Mouse (Mus musculus) adrenal gland, postnatal 10 days (tissue): Measurements from ENCODE around the gene Usp19. TPM values are rescaled to one million over a fixed set of nuclear protein-coding genes. Genes with fewer than 3 reads are reported as not detected.

Experiments
- DNase-seq: peaks from one replicate; pipeline ENCODE4 v3.0.0; 2021; ENCODE audit warnings: mixed read lengths
- total RNA-seq, 2 experiments: library from RNA; stranded (reverse); gene quantifications; 2 replicates each; pipeline ENCODE4 v1.2.3; 2021

Usp19 gene
- total RNA-seq, 2 experiments from 2014 or later: 124 to 156 TPM

DNA sequence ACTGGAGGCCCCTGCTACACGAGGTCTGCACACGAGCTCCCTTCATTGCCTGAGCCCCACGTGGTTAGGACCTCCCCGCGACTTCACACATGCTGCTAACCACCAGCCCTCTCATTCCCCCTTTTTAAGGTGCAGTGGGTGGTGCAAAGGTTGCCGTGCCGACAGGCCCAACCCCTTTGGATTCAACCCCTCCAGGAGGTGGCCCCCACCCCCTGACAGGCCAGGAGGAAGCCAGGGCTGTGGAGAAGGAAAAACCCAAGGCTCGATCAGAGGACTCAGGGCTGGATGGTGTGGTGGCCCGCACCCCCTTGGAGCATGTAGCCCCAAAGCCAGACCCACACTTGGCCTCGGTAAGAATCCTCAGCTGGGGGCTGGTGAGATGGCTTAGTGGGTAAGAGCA is 4.5 kb downstream of the Usp19 start:
- DNase-seq: no peak

DNA sequence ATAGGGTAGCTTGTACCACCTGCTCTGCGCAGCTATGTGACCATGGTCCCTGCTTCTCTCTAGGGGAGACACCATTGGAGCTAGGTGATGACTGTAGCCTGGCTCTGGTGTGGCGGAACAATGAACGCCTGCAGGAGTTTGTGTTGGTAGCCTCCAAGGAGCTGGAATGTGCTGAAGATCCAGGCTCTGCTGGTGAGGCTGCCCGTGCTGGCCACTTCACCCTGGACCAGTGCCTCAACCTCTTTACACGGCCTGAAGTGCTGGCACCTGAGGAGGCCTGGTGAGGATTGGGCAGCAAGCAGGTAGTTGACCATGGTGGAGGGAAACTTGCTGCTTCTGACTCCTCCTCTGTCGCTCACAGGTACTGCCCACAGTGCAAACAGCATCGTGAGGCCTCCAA is 8.8 kb downstream of the Usp19 start:
- no peak for DNase-seq

DNA sequence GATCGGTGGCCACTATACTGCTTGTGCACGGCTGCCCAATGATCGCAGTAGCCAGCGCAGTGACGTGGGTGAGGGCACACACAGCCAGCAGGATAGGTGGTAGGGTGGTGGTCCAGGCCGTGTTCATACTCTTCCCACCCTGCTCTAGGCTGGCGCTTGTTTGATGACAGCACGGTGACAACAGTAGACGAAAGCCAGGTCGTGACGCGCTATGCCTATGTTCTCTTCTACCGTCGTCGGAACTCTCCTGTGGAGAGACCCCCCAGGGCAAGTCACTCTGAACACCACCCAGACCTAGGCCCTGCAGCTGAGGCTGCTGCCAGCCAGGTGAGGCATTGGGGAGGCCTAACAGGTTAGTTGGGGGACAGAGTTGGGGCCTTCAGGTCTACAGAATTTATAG is 9.5 kb downstream of the Usp19 start:
- DNase-seq: no peak

DNA sequence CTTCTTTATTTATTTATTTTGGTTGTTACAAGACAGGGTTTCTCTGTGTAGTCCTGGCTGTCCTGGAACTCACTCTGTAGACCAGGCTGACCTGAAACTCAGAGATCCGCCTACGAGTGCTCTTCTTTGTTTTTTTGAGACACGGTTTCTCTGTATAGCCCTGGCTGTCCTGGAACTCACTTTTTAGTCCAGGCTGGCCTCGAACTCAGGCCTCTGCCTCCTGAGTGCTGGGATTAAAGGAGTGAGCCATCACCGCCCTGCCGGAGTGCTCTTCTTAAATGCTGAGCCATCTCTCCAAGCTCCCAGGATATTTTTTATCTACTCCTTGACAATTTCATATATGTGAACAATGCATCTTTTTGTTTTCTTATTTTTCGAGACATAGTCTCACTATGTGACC is 16.5 kb downstream of the Usp19 start:
- no peak for DNase-seq

DNA sequence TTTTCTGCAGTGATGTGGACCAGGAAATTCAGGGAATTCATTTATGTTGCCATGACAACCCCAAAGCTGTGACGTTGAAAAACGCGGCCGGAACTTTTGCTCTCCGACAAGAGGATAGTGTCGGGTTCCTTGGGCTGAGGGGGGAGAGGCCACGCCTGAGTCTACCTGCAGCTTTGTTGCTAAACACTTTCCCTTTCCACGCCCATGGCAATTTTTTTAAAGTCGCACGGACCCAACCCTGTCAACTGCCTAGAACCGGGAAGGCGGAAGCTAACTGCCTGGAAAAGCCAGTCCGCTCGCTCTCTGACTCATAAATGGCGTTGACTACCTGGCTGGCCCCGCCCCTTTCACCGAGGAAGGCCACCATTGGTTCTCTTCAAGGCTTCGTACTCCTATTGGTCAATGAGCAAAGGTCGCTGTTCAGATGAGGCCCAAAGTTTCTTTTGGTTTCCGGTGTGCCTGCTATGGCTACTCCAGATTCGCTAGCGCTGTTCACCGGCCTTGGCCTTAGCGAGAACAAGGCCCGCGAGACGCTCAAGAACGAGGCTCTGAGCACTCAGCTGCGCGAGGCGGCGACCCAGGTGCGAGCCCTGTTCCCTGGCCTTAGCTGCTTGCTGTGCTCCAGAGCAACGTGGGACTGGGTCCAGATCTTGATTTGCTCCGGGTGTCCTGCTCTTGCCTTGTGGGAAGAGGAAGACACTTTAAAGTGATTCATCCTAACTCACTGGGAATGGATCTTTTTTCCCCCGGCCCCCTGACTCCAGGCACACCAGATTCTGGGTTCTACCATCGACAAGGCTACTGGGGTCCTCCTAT is 17.4 kb downstream of the Usp19 start, which contains the start of gene Qars:
Gene Qars (plus strand): TSS at position 88 of the 816 bp plus-strand sequence.
- DNase-seq: peak; percentile 95

DNA sequence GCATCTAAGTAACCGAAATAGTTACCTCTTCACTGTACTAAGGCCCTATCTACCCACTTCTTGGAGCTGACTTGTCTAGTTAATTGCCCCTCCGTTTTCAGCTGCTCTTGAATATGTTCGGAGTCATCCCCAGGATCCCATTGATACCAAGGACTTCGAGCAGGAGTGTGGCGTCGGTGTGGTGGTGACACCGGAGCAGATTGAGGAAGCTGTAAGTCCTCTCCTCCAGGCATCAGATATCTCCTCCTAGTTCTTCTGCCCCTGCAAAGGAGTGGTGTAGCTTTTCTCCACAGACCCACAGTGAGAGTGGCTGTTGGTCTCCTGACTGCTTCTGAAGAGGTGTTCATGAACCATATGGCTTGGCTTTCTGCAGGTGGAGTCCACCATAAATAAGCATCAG is 18.4 kb downstream of the Usp19 start:
- DNase-seq: no peak

DNA sequence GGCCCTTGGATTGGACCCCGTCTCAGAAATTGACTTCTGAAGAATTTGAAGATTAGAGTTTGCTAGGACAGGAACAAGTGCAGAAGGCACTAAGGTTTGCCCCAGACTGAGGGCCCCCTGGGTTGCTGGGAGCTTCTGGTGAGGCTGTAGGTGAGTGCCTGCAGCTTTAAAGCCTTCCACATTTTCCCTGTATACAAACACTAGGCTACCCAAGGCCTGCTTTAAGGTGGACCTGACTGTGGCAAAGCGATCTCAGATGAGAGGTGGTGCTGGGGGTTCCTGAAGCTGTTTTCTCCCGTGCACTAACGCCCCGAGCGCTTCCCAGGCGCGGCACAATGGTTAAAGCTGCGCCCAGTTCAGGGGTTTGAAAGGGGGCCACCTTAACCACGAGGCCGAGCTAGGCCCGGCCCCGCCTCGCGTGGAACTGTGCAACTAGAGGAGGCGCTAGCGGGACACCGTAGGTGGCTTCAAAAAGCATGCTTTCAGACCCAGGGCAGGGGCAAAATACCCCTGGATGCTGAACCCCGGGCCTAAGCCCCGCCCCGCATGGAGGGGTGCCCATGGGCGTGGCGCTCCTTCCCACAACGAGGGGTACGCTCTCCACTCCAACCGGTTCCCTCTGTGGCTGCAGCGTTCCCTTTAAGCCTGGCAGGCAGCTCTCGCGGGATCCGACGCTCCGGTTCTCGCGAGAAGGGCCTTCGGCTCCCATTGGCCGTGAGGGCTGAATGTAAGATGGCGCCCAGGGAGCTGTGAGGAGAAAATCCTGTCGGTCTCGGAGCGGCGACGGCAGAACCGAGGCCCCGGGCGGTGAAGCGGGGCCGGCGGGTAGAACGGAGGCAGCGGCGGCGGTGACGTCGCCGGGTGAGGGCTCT is 26.2 kb downstream of the Usp19 start, which contains the start of gene Qrich1:
Gene Qrich1 (plus strand): TSS at position 427 of the 872 bp plus-strand sequence.
- DNase-seq: peak; percentile 95

DNA sequence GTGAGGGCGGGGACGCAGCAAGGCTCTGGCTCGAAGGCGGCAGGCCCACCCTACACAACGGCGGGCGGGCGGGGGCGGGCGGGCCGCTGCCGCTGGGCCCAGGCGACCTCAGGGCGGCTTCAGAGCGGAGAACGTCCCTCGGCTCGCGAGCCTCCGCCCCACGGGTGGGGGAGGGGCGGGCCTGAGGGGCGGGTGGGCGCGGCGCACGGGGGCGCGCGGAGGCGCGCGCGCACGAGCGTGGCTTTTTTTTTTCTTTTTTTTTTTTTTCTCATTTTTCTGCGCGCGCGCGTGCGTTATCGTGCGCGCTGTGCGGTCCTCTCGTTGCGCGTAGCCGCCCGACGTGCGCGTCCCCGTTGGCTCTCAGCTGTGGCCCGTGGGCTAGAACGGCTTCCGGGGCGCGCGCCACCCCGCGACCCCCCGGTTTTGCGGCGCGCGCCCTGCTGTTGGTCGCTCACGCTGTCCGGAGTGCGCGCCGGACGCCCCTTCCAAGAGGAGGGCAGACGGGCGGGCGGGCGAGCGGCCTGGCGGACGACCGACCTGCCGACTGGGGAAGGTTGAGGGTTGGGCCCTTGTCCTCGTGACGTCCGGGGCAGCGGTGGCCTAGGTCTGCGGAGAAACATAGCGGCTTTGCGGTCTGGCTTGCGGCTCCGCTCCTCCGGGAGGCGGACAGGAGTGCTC is 27.0 kb downstream of the Usp19 start:
- DNase-seq: peak; percentile 90

DNA sequence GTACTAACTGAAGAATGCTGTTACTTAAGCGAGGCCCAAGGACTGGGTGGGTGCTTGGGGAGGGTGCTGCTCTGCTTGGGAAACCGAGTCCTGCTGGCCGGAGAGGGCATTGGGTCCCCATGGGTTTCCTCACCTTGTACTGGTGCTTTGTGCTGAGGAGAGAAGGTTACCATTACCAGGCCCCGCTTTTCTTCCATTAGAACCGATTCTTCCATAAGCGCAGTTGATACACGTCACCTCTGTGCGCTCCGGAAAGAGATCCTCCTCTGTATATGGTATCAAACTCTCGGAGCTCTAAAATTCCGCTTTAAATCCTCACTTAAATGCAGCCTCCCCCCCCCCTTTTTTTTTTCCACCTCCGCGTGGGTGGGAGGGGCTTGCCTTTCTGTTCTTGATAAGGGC is 27.5 kb downstream of the Usp19 start:
- no peak for DNase-seq

DNA sequence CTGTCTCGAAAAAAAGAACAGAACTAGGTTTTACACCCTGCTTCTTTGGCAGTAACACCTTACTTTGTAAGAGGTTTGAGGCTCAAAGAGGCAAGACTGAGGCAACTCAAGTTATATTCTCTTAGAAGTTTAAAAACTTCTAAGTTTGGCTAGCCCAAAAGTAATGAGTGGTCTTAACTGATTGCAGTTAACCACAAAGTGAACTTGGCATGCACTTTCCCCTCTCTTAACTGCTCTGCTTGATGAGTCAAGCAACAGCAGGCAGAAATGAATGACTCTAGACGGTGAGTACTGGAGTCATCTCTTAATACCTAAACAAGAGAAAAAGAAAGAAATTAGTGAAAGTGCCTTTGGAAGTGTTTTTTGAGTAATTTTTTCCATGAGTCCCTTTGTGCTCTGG is 31.2 kb downstream of the Usp19 start:
- DNase-seq: no peak

DNA sequence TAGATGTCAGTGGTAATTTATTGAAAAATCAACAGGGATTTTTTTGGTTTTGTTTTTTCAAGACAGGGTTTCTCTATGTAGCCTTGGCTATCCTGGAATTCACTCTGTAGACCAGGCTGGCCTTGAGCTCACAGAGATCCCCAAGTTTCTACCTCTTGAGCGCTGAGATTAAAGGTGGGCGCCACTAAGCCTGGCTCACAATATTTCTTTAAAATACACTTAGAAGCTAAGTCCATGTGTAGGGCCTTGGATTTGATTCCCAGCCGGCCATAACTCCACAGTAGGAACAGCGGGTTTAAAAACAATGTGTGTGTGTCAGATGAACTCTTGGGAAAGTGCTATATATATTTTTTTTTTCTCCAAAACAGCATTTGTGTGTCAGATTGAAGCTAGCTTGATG is 32.9 kb downstream of the Usp19 start:
- DNase-seq: no peak

DNA sequence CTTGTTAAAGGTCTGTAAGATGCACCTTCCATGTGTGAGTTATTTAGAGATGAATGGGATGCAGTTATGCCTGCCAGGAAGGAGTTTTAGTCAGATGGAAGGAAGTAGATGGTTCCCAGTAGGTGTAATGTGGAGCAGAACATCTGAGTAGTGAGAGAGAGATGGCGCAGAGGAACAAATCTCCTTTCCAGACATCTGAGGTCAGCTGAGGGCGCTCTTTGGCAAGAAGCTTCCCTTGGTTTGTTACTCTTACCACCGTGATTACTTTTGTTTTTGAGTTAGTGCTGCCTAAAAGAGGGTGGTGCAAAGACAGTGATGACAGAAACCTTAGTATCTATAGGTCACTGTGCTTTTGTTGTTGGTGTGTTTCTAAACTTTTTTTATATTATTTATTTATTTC is 35.0 kb downstream of the Usp19 start:
- DNase-seq: peak; percentile 37

DNA sequence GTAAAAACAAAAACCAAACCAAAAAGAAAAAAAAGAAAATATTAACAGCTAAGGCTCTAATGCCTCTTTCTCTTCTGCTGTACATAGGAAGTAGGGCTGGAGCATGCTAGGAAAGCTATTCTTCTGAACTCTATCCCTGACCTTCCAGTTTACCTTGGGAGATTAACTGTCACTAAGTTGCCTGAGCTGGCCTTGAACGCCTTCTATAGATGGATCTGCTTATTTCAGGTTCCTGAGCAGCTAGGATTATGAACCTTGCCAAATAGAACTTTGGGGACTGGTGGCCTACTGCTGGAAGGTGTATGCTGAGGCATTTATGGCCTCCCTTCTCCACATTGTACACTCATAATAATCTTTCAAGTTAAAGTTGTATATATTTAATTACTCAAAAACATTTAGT is 40.6 kb downstream of the Usp19 start:
- DNase-seq: no peak

DNA sequence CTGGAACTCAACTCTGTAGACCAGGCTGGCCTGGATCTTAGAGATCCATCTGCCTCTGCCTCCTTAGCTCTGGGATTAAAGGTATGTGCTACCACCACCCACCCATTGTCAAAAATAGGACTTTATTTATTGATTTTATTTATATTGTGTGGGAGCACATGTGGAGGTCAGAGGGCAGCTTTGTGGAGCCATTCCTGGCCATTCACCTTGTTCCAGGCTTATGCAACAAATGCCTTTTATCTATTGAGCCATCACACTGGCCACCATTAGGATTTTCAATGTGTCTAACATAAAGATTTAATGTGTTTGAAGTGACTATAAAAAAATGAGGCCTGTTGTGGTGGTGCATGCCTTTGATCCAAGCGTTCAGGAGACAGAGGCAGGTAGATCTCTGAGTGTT is 41.1 kb downstream of the Usp19 start:
- DNase-seq: no peak

DNA sequence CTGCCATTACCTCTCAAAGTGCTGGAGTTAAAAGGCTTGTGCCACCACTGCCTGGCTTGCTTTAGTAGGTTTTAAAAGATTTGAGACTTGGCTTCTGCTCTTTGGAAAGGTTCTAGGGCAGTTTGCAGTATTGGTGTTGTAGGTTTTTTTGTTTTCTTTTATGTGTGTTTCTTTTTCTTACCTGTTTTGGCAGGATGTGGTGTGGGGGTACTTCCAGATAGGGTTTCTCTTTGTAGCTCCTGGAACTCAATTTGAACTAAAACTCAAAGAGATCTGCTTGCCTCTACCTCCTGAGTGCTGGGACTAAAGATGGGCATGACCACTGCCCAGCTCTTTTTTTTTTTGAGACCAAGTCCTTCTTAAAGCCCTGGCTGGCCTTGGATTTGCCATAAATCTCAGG is 50.4 kb downstream of the Usp19 start:
- DNase-seq: no peak

DNA sequence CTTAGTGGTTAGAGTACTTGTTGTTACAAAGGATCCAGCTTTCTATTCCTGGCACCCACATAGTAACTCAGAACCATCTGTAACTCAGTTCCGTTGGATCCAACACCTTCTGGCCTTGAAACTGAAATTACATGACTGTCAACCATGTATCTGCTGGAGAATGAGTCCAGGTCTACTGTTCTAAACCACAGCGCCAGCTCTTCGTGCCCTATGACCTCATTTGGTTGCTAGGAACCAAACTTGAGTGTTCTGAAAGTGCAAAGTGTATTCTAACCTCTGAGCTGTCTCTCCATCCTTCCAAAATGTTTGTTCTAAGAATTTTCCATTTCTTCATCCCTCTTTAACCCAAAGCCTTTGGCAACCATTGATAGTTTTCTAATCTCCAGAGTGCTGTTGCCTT is 55.6 kb downstream of the Usp19 start:
- no peak for DNase-seq

DNA sequence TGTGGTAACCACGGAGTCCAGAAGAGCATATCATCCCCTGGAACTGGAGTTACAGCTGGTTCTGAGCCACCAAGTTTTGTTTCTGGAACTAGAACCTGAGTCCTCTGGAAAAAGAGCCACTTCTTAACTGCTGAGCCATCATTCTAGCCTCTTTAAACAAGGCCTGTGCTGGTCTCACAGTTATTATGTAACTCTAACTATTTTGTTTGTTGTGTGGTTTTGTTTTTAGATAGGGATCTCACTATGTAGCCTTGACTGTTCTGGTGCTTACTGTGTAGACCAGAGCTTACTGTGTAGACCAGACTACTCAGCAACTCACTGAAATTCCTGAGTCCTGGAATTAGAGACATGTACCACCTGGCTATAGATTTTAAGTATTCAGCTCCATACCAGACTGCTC is 56.5 kb downstream of the Usp19 start:
- DNase-seq: no peak

Other genes with a start within 250 kb of the Usp19 start
- gene Dag1, start 226.6 kb upstream of the Usp19 start, total RNA-seq: 100 to 1,000 TPM; 168 to 192 TPM
- 10 to 100 TPM; 20.2 to 28.6 TPM for gene Nicn1, start 200.2 kb upstream of the Usp19 start, total RNA-seq
- 10 to 100 TPM in 1 of 2 experiments, 1 to 10 TPM in 1; 9.3 to 14.7 TPM for gene Amt, start 193.7 kb upstream of the Usp19 start, total RNA-seq
- gene Rhoa, start 184.5 kb upstream of the Usp19 start, total RNA-seq: 100 to 1,000 TPM; 352 to 357 TPM
- gene Tcta, start 184.4 kb upstream of the Usp19 start, total RNA-seq: 10 to 100 TPM; 28.9 to 36.6 TPM
- gene Gpx1, start 151.7 kb upstream of the Usp19 start, total RNA-seq: 100 to 1,000 TPM; 424 to 480 TPM
- 100 to 1,000 TPM; 101 to 111 TPM for gene Usp4, start 142.7 kb upstream of the Usp19 start, total RNA-seq
- 1 to 10 TPM in 1 of 2 experiments, under 1 TPM in 1; 0.63 to 1.4 TPM for gene 1700102P08Rik, start 97.8 kb upstream of the Usp19 start, total RNA-seq
- gene Ccdc36, start 62.1 kb upstream of the Usp19 start, total RNA-seq: not detected
- gene BC048562, start 54.1 kb upstream of the Usp19 start, total RNA-seq: not detected
- gene Ccdc71, start 30.1 kb upstream of the Usp19 start, total RNA-seq: 10 to 100 TPM; 39.3 to 43.6 TPM
- gene Klhdc8b, start 29.0 kb upstream of the Usp19 start, total RNA-seq: 10 to 100 TPM; 25.6 to 34.8 TPM
- gene Lamb2, start 10.9 kb upstream of the Usp19 start, total RNA-seq: 100 to 1,000 TPM; 108 to 131 TPM
- 100 to 1,000 TPM; 137 to 147 TPM for gene Qars, start 17.1 kb downstream of the Usp19 start, total RNA-seq
- 100 to 1,000 TPM; 108 to 129 TPM for gene Qrich1, start 26.2 kb downstream of the Usp19 start, total RNA-seq
- 10 to 100 TPM; 80.6 to 83.7 TPM for gene Impdh2, start 69.7 kb downstream of the Usp19 start, total RNA-seq
- 10 to 100 TPM; 64.1 to 68.2 TPM for gene Ndufaf3, start 76.8 kb downstream of the Usp19 start, total RNA-seq
- 10 to 100 TPM; 42.3 to 51.9 TPM for gene Dalrd3, start 79.3 kb downstream of the Usp19 start, total RNA-seq
- gene Wdr6, start 88.1 kb downstream of the Usp19 start, total RNA-seq: 100 to 1,000 TPM in 1 of 2 experiments, 10 to 100 TPM in 1; 93.8 to 126 TPM
- gene P4htm, start 107.1 kb downstream of the Usp19 start, total RNA-seq: 1 to 10 TPM; 6.1 to 9.6 TPM
- gene Arih2, start 158.8 kb downstream of the Usp19 start, total RNA-seq: 10 to 100 TPM; 56.1 to 59.9 TPM
- 100 to 1,000 TPM; 405 to 421 TPM for gene Slc25a20, start 171.5 kb downstream of the Usp19 start, total RNA-seq
- 10 to 100 TPM; 31.3 to 45.1 TPM for gene Prkar2a, start 198.7 kb downstream of the Usp19 start, total RNA-seq